Mouse (Mus musculus): Measurements from ENCODE around the gene Parp9.

- TF ChIP-seq EP300 (IDR thresholded peaks at IDR 0.05; ENCODE audit: insufficient read depth, low read depth, low read length), result no peak
- no peak for TF ChIP-seq POLR2A (IDR thresholded peaks at IDR 0.05; ENCODE audit: insufficient read depth, low read depth, low read length)
- TF ChIP-seq CTCF (IDR thresholded peaks at IDR 0.05), result no peak
These were observed 55.0 kb downstream of the Parp9 start for GRCm38 (mm10) chr16:35993316-35993715.

Data from heart, adult 2 months (tissue).